Mouse (Mus musculus): ENCODE measurements around the gene Gls. TPM values are rescaled to one million over a fixed set of nuclear protein-coding genes. Genes with fewer than 3 reads are reported as not detected.

Gls gene
- polyA plus RNA-seq, 1 experiment from 2014 or later, result 35.4 TPM

GRCm38 (mm10) chr1:52116441-52116840 is 116.6 kb downstream of the Gls start:
- H3K4me1 ChIP-seq (ENCODE audit: control insufficient read depth, insufficient read depth, low read length), result 0 out of 2 replicates have a peak, but pooled peaks cover 3% of the 10 kb centered on the region
- H3K36me3 ChIP-seq (ENCODE audit: control insufficient read depth, insufficient read depth, low read length), result no peaks in the 10 kb centered on the region
- no peak overlapping the region for H3K4me2 ChIP-seq (ENCODE audit: low read length)
- no peak overlapping the region for H3K9ac ChIP-seq (ENCODE audit: low read length)
- ATAC-seq (no peak), DNase-seq (ENCODE audit: low spot score) (no peak)
- H3K4me3 ChIP-seq (ENCODE audit: low read depth, low read length), result no peak overlapping the region
- no peak overlapping the region for H3K27ac ChIP-seq (ENCODE audit: low read depth, low read length)
- no peaks in the 10 kb centered on the region for H3K27me3 ChIP-seq (replicated peaks; ENCODE audit: control insufficient read depth, insufficient read depth, low read length)
- no peaks in the 10 kb centered on the region for H3K9me3 ChIP-seq (replicated peaks; ENCODE audit: control insufficient read depth, low read length)
- 74% methylated on average over 3 of the region's 3 CpGs for WGBS

GRCm38 (mm10) chr1:52113666-52114069 is 119.4 kb downstream of the Gls start:
- Histone ChIP-seq H3K27ac (ENCODE audit: low read depth, low read length) (peak overlapping the region; percentile 75), H3K9me3 (replicated peaks; ENCODE audit: control insufficient read depth, low read length) (no peaks in the 10 kb centered on the region), H3K4me1 (ENCODE audit: control insufficient read depth, insufficient read depth, low read length) (0 out of 2 replicates have a peak, but pooled peaks cover 3% of the 10 kb centered on the region), H3K4me2 (ENCODE audit: low read length) (peak overlapping the region; percentile 64), H3K9ac (ENCODE audit: low read length) (peak overlapping the region; percentile 61), H3K27me3 (replicated peaks; ENCODE audit: control insufficient read depth, insufficient read depth, low read length) (no peaks in the 10 kb centered on the region), H3K36me3 (ENCODE audit: control insufficient read depth, insufficient read depth, low read length) (no peaks in the 10 kb centered on the region), H3K4me3 (ENCODE audit: low read depth, low read length) (peak overlapping the region; percentile 19)
- ATAC-seq (peak; percentile 97), DNase-seq (ENCODE audit: low spot score) (peak; percentile 98)
- under 1% methylated on average over 32 of the region's 32 CpGs for WGBS

Other genes starting within 250 kb of the Gls start
- gene Stat4, start 246.1 kb downstream of the Gls start, polyA plus RNA-seq (2014; fragmentation: Nextera tagmentation; extraction: Ambion mirVana), result 1.6 TPM in 2 replicates
- 12.9 and 13.1 TPM in 2 replicates for gene Stat1, start 113.8 kb downstream of the Gls start, polyA plus RNA-seq (2014; fragmentation: Nextera tagmentation; extraction: Ambion mirVana)

Data from forebrain, embryonic 14.5 days (tissue).